In the genomic region with DNA sequence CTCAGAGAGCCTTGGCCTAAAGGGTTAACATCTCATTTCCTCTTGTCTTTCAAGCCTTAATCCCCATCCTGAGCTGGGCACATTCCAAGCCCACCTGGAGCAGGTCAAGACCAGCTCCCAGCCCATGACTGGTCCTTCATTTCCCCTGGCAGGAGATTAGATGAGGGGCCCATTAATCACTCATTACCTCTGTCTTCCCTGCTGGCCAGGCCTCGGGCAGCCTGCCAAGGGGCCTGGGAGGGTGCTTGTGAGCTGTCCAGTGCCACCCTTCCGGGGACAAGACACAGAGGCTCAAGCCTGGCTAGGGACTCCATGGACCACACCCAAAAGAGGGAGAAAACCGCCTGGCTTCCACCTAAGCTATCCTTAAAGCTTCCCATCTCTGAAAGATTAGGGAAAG, we compare ENCODE assay signal across 8 mouse cellular contexts. TPM values are rescaled to one million over a fixed set of nuclear protein-coding genes. Genes with fewer than 3 reads are reported as not detected.
DNase-seq lines count a peak whose midpoint lies in the region; ATAC-seq and TF ChIP-seq lines count a peak whose summit lies in the region.

No protein-coding gene starts in this region.

- H3K27ac ChIP-seq in midbrain, postnatal 0 days (ENCODE audit: low read depth, low read length), result no peak overlapping the region
- H3K27ac ChIP-seq in left cerebral cortex, adult 2 months, result no peak overlapping the region

- peaks cover 5% of the 10 kb centered on the region; the same call in 1 of the 2 replicates for H3K4me1 ChIP-seq in midbrain, postnatal 0 days (ENCODE audit: insufficient read depth, low read length)

- WGBS in midbrain, postnatal 0 days, result 32% methylated on average over 3 of the region's 3 CpGs

- no peak for TF ChIP-seq CTCF in midbrain, postnatal 0 days (IDR thresholded peaks at IDR 0.05)
- no peak for TF ChIP-seq CTCF in left cerebral cortex, adult 2 months (IDR thresholded peaks at IDR 0.05)

- no peaks in the 10 kb centered on the region for H3K36me3 ChIP-seq in midbrain, postnatal 0 days (ENCODE audit: insufficient read depth, low read length)

- H3K9ac ChIP-seq in midbrain, postnatal 0 days (replicated peaks; ENCODE audit: low read length, poor library complexity, severe bottlenecking), result no peak overlapping the region

- peak; percentile 13 for DNase-seq in left cerebral cortex, postnatal 4 days
- no peak for DNase-seq in left cerebral cortex, adult 11 months (ENCODE audit: low spot score)
- DNase-seq in adrenal gland, postnatal 14 days, result peak; percentile 76
- peak; percentile 43 for DNase-seq in kidney, adult 18-20 months
- DNase-seq in midbrain, postnatal 0 days (ENCODE audit: low spot score), result peak; percentile 14
- no peak for DNase-seq in layer of hippocampus, adult 11-12 months (ENCODE audit: low spot score)
- no peak for DNase-seq in left cerebral cortex, adult 2 months (ENCODE audit: extremely low spot score in 1 of 2, low spot score in 2 of 2)
- no peak for DNase-seq in cerebellum, adult 11-12 months

- no peaks in the 10 kb centered on the region for H3K9me3 ChIP-seq in midbrain, postnatal 0 days (ENCODE audit: low read length)

- intact Hi-C loops in left cerebral cortex, postnatal 4 days (cut with DNase I), result no loop called here
- intact Hi-C loops in left cerebral cortex, adult 2 months (cut with DNase I), result no loop called here

- 0 out of 2 replicates have a peak, but pooled peaks cover 12% of the 10 kb centered on the region for H3K27me3 ChIP-seq in midbrain, postnatal 0 days (ENCODE audit: insufficient read depth, low read length)

- ATAC-seq in midbrain, postnatal 0 days (ENCODE audit: low FRiP score), result no peak

- no peak overlapping the region for H3K4me2 ChIP-seq in midbrain, postnatal 0 days (ENCODE audit: low read depth, low read length, poor library complexity, severe bottlenecking)

- no peak overlapping the region for H3K4me3 ChIP-seq in midbrain, postnatal 0 days (ENCODE audit: low read depth, low read length)
- no peak overlapping the region for H3K4me3 ChIP-seq in left cerebral cortex, adult 2 months

RNA-seq across cellular contexts. Expression of gene Thsd4, which starts 3.6 kb away (rescaled TPM):
- 10 to 100 TPM; 10.1 to 12.4 TPM for total RNA-seq in left cerebral cortex, postnatal 4 days (2021)
- total RNA-seq in adrenal gland, postnatal 14 days (2021), result 7.7 and 11.2 TPM in 2 replicates
- 20.8 and 23.6 TPM in 2 replicates for total RNA-seq in midbrain, postnatal 0 days (2014; rRNA removed)
- 3.6 and 4.8 TPM in 2 replicates for polyA plus RNA-seq in midbrain, postnatal 0 days (2015; fragmentation: Nextera tagmentation; extraction: Ambion mirVana)
- total RNA-seq in left cerebral cortex, adult 2 months (2021), result 1 to 10 TPM; 5.0 to 5.5 TPM

Comparison
In these comparisons a context has a peak if more than half of its experiments do, and no peak if none do; other contexts are left out.
1. DNase-seq: peak in left cerebral cortex, postnatal 4 days (single experiment), adrenal gland, postnatal 14 days (single experiment), kidney, adult 18-20 months (single experiment) and midbrain, postnatal 0 days (single experiment); none in left cerebral cortex, adult 11 months (single experiment), layer of hippocampus, adult 11-12 months (single experiment), left cerebral cortex, adult 2 months (0 of 2) and cerebellum, adult 11-12 months (single experiment).